ENCODE assay signal across 13 mouse cellular contexts in the genomic region with DNA sequence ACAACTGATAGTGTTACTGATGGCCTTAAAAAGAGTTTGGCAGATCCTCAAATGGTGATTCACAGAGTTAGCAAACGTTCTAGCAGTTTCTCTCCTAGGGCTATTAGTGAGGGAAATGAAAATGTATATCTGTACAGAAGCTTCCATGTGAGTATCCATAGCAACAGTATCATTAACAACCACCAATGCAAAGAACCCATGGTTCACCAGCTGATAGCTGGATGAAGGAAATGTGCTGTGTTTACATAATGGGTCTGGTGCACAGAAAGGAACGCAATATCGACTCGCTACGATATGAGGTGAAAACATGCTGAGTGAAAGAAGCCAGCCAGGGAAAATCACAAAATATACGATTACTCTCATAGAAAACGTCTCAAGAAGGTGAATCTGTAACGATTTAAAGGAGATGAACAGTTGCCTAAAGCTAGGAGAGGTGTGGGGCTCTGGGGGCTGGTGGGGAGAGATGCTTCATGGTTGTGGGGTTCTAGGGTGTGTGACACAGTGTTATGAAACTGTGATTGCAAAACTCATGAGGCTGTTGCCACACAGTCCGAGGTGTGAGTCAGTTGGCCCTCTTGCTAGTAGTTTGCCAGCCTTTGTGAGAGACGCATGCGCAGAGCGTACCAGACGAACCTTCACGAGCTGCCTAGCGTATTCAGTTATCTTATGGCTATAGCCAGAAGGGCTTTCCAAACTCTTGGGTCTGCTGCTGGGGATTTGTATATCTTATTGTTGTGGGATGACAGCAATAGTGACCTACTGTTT. TPM values are rescaled to one million over a fixed set of nuclear protein-coding genes. Genes with fewer than 3 reads are reported as not detected.
DNase-seq lines count a peak whose midpoint lies in the region; ATAC-seq and TF ChIP-seq lines count a peak whose summit lies in the region.
"Had no signal": no experiment of that assay in that cellular context is flagged by ENCODE, and none has a peak within 500 bp of the region (broad histone marks: within the 10 kb centered on the region; RNA-seq: fewer than 3 reads in every experiment).

No protein-coding gene starts in this region.

- TF ChIP-seq CTCF in lung, adult 2 months (IDR thresholded peaks at IDR 0.05; ENCODE audit: insufficient read depth, low read length), result no peak
- no peak for TF ChIP-seq CTCF in stomach, postnatal 0 days (IDR thresholded peaks at IDR 0.05; ENCODE audit: low read depth)

- no peaks in the 10 kb centered on the region for H3K4me1 ChIP-seq in lung, adult 2 months (ENCODE audit: control insufficient read depth, insufficient read depth, low read length)
- no peaks in the 10 kb centered on the region for H3K4me1 ChIP-seq in stomach, postnatal 0 days (replicated peaks; ENCODE audit: control insufficient read depth, insufficient read depth)
- H3K4me1 ChIP-seq: embryonic facial prominence, embryonic 10.5 days; forebrain, embryonic 13.5 days had no signal

- ATAC-seq in stomach, postnatal 0 days (ENCODE audit: low FRiP score, low TSS enrichment), result peak; percentile 92
- ATAC-seq: forebrain, embryonic 13.5 days had no signal

- no peaks in the 10 kb centered on the region for H3K27me3 ChIP-seq in stomach, postnatal 0 days (ENCODE audit: control insufficient read depth, insufficient read depth, low read length)
- H3K27me3 ChIP-seq: forebrain, embryonic 13.5 days had no signal

- TF ChIP-seq POLR2A in lung, adult 2 months (IDR thresholded peaks at IDR 0.05; ENCODE audit: borderline replicate concordance, extremely low read depth, low read depth, low read length), result no peak

- WGBS in lung, adult 2 months, result 66% methylated on average over 15 of the region's 15 CpGs
- 79% methylated on average over 15 of the region's 15 CpGs for WGBS in stomach, postnatal 0 days

- no peaks in the 10 kb centered on the region for H3K36me3 ChIP-seq in stomach, postnatal 0 days (ENCODE audit: control insufficient read depth, insufficient read depth, low read length)
- H3K36me3 ChIP-seq: embryonic facial prominence, embryonic 10.5 days had no signal

- H3K4me2 ChIP-seq in stomach, postnatal 0 days (replicated peaks; ENCODE audit: low read depth), result no peak overlapping the region
- H3K4me2 ChIP-seq: forebrain, embryonic 13.5 days had no signal

- no peak overlapping the region for H3K27ac ChIP-seq in stomach, postnatal 0 days (replicated peaks)
- H3K27ac ChIP-seq: embryonic facial prominence, embryonic 10.5 days; forebrain, embryonic 13.5 days had no signal

- no peak for TF ChIP-seq EP300 in stomach, postnatal 0 days (optimal IDR thresholded peaks at IDR 0.05)

- no peak overlapping the region for H3K4me3 ChIP-seq in lung, adult 2 months (replicated peaks; ENCODE audit: extremely low read depth, low read depth, low read length)
- no peak overlapping the region for H3K4me3 ChIP-seq in stomach, postnatal 0 days (ENCODE audit: low read depth, low read length)
- H3K4me3 ChIP-seq: embryonic facial prominence, embryonic 10.5 days; forebrain, embryonic 13.5 days had no signal

- H3K9ac ChIP-seq in stomach, postnatal 0 days (ENCODE audit: low read length), result no peak overlapping the region
- H3K9ac ChIP-seq: forebrain, embryonic 13.5 days had no signal

- no peaks in the 10 kb centered on the region for H3K9me3 ChIP-seq in stomach, postnatal 0 days (ENCODE audit: control insufficient read depth, low read length)
- H3K9me3 ChIP-seq: embryonic facial prominence, embryonic 10.5 days; forebrain, embryonic 13.5 days had no signal

- DNase-seq in heart, adult 11 months, result peak; percentile 97
- DNase-seq in heart, adult 8-10 months (ENCODE audit: low spot score), result no peak
- DNase-seq in urinary bladder, postnatal 14 days (ENCODE audit: low spot score), result peak; percentile 15
- no peak for DNase-seq in urinary bladder, postnatal 25 days (ENCODE audit: low spot score)
- DNase-seq in lung, adult 2 months, result peak; percentile 31
- peak; percentile 24 for DNase-seq in stomach, postnatal 0 days (ENCODE audit: low spot score)
- DNase-seq in frontal cortex, postnatal 14 days (ENCODE audit: low spot score in 2 of 2), result no peak
- DNase-seq in c-Kit-positive CD71-positive TER-119-positive erythroid progenitor cells, embryonic 14.5 days (ENCODE audit: low spot score), result no peak
- DNase-seq: cerebellum, adult 8-10 months; kidney, postnatal 14 days; layer of hippocampus, postnatal 36 days had no signal

RNA-seq across cellular contexts. Expression of gene BC048403, which starts 34.2 kb away (rescaled TPM):
- total RNA-seq in heart, adult 8-10 months (2022), result 1 to 10 TPM; 1.5 to 2.0 (median 1.8) TPM
- polyA plus RNA-seq in lung, adult 2 months (2012; rRNA removed), result 8.5 and 9.4 TPM in 2 replicates
- 2.4 and 2.7 TPM in 2 replicates for polyA plus RNA-seq in stomach, postnatal 0 days (2015; fragmentation: Nextera tagmentation; extraction: Ambion mirVana)

Comparison
In these comparisons a context has a peak if more than half of its experiments do, and no peak if none do; other contexts are left out.
1. DNase-seq: peak in heart, adult 11 months (single experiment), urinary bladder, postnatal 14 days (single experiment), lung, adult 2 months (single experiment) and stomach, postnatal 0 days (single experiment); none in heart, adult 8-10 months (single experiment), urinary bladder, postnatal 25 days (single experiment), frontal cortex, postnatal 14 days (0 of 2) and c-Kit-positive CD71-positive TER-119-positive erythroid progenitor cells, embryonic 14.5 days (single experiment).